Mouse (Mus musculus): Measurements from ENCODE around the gene Tmem117. TPM values are rescaled to one million over a fixed set of nuclear protein-coding genes. Genes with fewer than 3 reads are reported as not detected.

Tmem117 gene
- polyA plus RNA-seq, 1 experiment, result 5.2 TPM

DNA sequence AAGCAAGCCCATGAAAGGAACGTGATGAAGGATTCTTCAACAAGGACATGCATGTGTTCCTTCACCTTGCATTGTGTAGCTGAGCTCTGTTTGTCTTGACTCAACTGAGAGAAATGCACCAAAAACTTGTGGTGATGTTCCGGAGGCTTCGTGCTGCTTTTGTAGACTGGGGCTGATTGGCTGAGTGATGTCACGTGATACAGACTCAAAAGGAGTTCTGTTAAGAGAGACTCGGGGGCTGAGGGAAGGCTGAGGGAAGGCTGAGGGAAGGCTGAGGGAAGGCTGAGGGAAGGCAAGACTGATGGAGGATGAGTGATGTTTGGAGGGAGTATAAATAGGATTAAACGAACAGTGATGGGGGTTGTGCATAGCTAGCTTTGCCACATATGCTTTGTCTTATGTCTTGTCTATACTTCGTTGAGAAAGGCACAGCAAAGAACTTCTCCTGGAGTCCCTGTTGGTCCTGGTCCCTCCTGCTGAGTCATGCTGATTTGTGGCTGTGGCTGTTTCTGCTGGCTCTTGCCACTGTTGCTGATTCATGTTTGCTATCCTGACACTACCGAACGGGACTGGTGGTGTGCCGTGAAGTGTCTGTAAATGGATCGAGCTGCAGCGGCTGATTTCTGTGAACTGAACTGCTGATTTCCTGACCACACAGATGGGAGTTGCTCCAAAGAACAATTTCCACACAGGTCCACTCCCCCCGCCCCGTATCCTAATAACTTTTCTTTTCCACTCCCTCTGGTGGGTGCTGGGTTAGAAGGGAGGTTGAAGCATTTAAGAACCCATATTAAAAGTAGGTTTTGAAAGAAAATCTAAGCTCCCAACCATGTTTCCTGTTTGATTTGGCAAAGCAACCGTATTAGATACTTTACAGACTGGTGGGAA, 185.4 kb downstream of the Tmem117 start:
- WGBS, result 87% methylated on average over 15 of the region's 15 CpGs
- Histone ChIP-seq H3K27ac (ENCODE audit: insufficient read depth, low read depth, low read length) (no peak overlapping the region), H3K27me3 (ENCODE audit: control insufficient read depth, insufficient read depth, low read length) (no peaks in the 10 kb centered on the region), H3K4me3 (ENCODE audit: low read depth, low read length) (no peak overlapping the region), H3K4me1 (ENCODE audit: control insufficient read depth, insufficient read depth, insufficient read length, low read length) (no peaks in the 10 kb centered on the region), H3K36me3 (ENCODE audit: control insufficient read depth, insufficient read depth, low read length) (no peaks in the 10 kb centered on the region)
- TF ChIP-seq POLR2A (IDR thresholded peaks at IDR 0.05; ENCODE audit: low read depth, low read length) (no peak), CTCF (IDR thresholded peaks at IDR 0.05; ENCODE audit: extremely low read depth, insufficient read length, insufficient replicate concordance, low read depth, low read length) (no peak)

DNA sequence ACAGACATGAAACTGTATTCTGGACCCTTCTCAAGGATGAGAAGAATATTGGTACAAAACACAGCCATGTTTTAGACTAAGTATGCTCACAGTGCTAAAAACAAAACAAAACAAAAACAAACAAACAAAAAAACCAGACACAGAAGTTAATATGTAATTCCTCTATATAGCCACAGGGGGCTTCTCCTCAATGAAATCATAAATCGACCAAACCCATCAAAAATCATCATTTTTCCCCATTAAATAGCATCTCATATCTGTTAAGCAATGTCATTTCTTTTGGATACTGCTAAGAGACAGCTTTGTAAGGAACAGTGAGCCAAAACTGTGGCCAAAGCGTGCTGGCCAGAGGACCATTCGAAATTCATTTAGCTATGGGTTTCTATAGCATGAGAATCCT, 206.6 kb downstream of the Tmem117 start:
- H3K27me3 ChIP-seq (ENCODE audit: control insufficient read depth, insufficient read depth, low read length), result no peaks in the 10 kb centered on the region
- 88% methylated on average over 3 of the region's 3 CpGs for WGBS
- TF ChIP-seq POLR2A (IDR thresholded peaks at IDR 0.05; ENCODE audit: low read depth, low read length), result no peak
- no peak for TF ChIP-seq CTCF (IDR thresholded peaks at IDR 0.05; ENCODE audit: extremely low read depth, insufficient read length, insufficient replicate concordance, low read depth, low read length)
- no peaks in the 10 kb centered on the region for H3K4me1 ChIP-seq (ENCODE audit: control insufficient read depth, insufficient read depth, insufficient read length, low read length)
- no peak overlapping the region for H3K4me3 ChIP-seq (ENCODE audit: low read depth, low read length)
- H3K27ac ChIP-seq (ENCODE audit: insufficient read depth, low read depth, low read length), result no peak overlapping the region
- H3K36me3 ChIP-seq (ENCODE audit: control insufficient read depth, insufficient read depth, low read length), result no peaks in the 10 kb centered on the region

DNA sequence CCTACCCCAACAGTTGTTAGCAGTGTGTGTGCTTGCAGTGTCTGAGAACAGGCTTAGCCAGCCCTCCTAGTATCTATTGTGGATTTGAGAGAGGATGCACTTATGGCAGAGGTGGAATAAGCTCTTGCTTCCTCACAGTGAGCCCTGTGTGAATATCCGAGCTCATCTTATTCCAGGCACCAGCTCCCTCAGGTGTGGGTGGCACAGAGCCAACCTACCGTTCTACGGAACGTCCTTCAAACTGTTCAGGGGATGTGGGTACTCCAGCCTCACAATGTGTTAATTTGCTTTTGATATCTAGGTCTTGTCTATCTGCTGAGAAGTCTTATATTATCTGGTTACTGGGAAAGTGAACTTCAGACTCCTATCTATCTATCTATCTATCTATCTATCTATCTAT, 209.6 kb downstream of the Tmem117 start:
- H3K36me3 ChIP-seq (ENCODE audit: control insufficient read depth, insufficient read depth, low read length), result no peaks in the 10 kb centered on the region
- H3K4me3 ChIP-seq (ENCODE audit: low read depth, low read length), result no peak overlapping the region
- no peaks in the 10 kb centered on the region for H3K4me1 ChIP-seq (ENCODE audit: control insufficient read depth, insufficient read depth, insufficient read length, low read length)
- H3K27me3 ChIP-seq (ENCODE audit: control insufficient read depth, insufficient read depth, low read length), result no peaks in the 10 kb centered on the region
- 58% methylated on average over 4 of the region's 4 CpGs for WGBS
- no peak for TF ChIP-seq POLR2A (IDR thresholded peaks at IDR 0.05; ENCODE audit: low read depth, low read length)
- TF ChIP-seq CTCF (IDR thresholded peaks at IDR 0.05; ENCODE audit: extremely low read depth, insufficient read length, insufficient replicate concordance, low read depth, low read length), result no peak
- no peak overlapping the region for H3K27ac ChIP-seq (ENCODE audit: insufficient read depth, low read depth, low read length)

DNA sequence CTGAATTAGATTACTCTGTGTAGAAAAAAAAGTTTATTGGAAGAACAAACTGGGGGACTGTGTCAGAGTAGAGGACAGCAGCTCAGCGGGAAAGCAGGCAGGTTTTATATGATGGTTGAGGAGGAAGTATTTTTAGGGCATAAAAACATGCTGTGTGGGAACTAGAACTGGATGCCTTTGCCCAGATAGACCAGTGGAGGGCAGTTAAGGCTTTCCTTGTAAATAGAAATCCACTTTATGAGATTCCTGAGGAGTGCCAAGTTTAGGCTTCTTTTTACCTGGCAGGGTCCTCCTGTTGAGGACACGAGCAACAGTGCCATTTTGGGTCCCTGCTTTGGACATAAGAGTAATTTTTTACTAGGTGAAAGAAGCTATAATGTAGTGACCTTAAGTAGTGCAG, 218.5 kb downstream of the Tmem117 start:
- no peak overlapping the region for H3K27ac ChIP-seq (ENCODE audit: insufficient read depth, low read depth, low read length)
- no peaks in the 10 kb centered on the region for H3K4me1 ChIP-seq (ENCODE audit: control insufficient read depth, insufficient read depth, insufficient read length, low read length)
- no peaks in the 10 kb centered on the region for H3K36me3 ChIP-seq (ENCODE audit: control insufficient read depth, insufficient read depth, low read length)
- H3K27me3 ChIP-seq (ENCODE audit: control insufficient read depth, insufficient read depth, low read length), result no peaks in the 10 kb centered on the region
- TF ChIP-seq CTCF (IDR thresholded peaks at IDR 0.05; ENCODE audit: extremely low read depth, insufficient read length, insufficient replicate concordance, low read depth, low read length) (no peak), POLR2A (IDR thresholded peaks at IDR 0.05; ENCODE audit: low read depth, low read length) (no peak)
- H3K4me3 ChIP-seq (ENCODE audit: low read depth, low read length), result no peak overlapping the region
- 69% methylated on average over 2 of the region's 2 CpGs for WGBS

DNA sequence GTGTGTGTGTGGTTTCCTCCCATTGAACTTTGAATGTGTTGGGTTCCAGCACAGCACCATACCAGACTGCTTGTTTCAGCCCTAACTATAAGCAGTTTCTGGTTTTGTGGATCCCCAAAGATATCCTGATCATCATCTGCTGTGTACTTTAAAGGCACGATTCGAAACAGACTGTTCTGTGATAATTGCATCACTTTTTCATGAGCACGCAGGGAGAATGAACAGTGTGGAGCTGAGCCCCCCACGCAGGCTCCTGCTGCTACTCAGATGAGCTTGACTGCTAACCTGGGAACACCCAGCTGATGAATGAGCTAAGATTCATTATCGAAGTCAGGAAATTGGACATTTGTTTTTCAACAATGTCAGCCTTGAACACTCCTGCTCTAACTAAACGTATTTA, 230.6 kb downstream of the Tmem117 start:
- Histone ChIP-seq H3K4me3 (ENCODE audit: low read depth, low read length) (no peak overlapping the region), H3K27me3 (ENCODE audit: control insufficient read depth, insufficient read depth, low read length) (no peaks in the 10 kb centered on the region), H3K27ac (ENCODE audit: insufficient read depth, low read depth, low read length) (no peak overlapping the region), H3K4me1 (ENCODE audit: control insufficient read depth, insufficient read depth, insufficient read length, low read length) (no peaks in the 10 kb centered on the region), H3K36me3 (ENCODE audit: control insufficient read depth, insufficient read depth, low read length) (no peaks in the 10 kb centered on the region)
- no peak for TF ChIP-seq CTCF (IDR thresholded peaks at IDR 0.05; ENCODE audit: extremely low read depth, insufficient read length, insufficient replicate concordance, low read depth, low read length)
- TF ChIP-seq POLR2A (IDR thresholded peaks at IDR 0.05; ENCODE audit: low read depth, low read length), result no peak
- 83% methylated on average over 6 of the region's 6 CpGs for WGBS

DNA sequence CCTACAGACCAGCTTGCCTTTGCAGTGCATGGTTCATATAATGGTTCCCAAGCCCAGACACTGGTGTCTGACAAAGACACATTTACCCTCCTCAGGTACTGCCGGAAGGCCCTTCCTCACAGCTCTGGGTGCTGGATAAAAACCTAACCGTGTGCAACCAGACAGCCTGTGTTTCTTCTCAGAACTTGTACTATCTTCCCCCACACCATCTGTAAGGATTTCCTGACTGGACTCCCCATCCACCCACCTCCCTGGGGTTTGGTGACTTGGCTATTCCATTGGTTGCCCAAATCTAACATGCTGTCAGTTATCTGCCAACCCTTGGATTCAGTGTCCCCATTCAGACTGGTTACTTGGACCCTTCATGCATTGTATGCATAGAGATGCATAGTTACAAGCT, 232.1 kb downstream of the Tmem117 start:
- Histone ChIP-seq H3K27me3 (ENCODE audit: control insufficient read depth, insufficient read depth, low read length) (no peaks in the 10 kb centered on the region), H3K36me3 (ENCODE audit: control insufficient read depth, insufficient read depth, low read length) (no peaks in the 10 kb centered on the region), H3K4me3 (ENCODE audit: low read depth, low read length) (no peak overlapping the region), H3K27ac (ENCODE audit: insufficient read depth, low read depth, low read length) (no peak overlapping the region), H3K4me1 (ENCODE audit: control insufficient read depth, insufficient read depth, insufficient read length, low read length) (no peaks in the 10 kb centered on the region)
- WGBS, result 96% methylated on average over 2 of the region's 2 CpGs
- TF ChIP-seq POLR2A (IDR thresholded peaks at IDR 0.05; ENCODE audit: low read depth, low read length) (no peak), CTCF (IDR thresholded peaks at IDR 0.05; ENCODE audit: extremely low read depth, insufficient read length, insufficient replicate concordance, low read depth, low read length) (no peak)

DNA sequence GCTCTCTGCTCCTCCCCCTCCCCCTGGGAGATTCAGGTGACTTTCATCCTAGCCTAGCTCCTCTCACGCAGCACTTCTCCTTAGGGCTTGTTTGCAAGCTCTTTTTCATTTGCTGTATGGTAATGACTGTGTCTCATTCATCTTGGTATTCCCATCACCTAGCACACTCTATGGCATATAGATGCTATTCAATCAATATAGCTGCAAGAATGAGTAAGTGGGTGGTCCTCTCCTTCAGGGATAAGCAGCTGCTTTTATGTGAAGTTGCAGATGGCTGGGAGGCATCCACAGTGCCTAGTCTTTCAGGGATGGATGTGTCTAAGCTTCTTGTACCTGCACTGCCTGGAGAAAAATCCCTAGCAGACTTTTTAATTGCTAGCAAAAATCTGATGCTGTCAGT, 235.1 kb downstream of the Tmem117 start:
- H3K36me3 ChIP-seq (ENCODE audit: control insufficient read depth, insufficient read depth, low read length), result no peaks in the 10 kb centered on the region
- no peaks in the 10 kb centered on the region for H3K4me1 ChIP-seq (ENCODE audit: control insufficient read depth, insufficient read depth, insufficient read length, low read length)
- WGBS, result 51% methylated on average over 1 of the region's 1 CpGs
- H3K4me3 ChIP-seq (ENCODE audit: low read depth, low read length), result no peak overlapping the region
- H3K27ac ChIP-seq (ENCODE audit: insufficient read depth, low read depth, low read length), result no peak overlapping the region
- no peak for TF ChIP-seq POLR2A (IDR thresholded peaks at IDR 0.05; ENCODE audit: low read depth, low read length)
- no peak for TF ChIP-seq CTCF (IDR thresholded peaks at IDR 0.05; ENCODE audit: extremely low read depth, insufficient read length, insufficient replicate concordance, low read depth, low read length)
- no peaks in the 10 kb centered on the region for H3K27me3 ChIP-seq (ENCODE audit: control insufficient read depth, insufficient read depth, low read length)

Data from small intestine, adult 2 months (tissue).